Mouse (Mus musculus) embryonic facial prominence, embryonic 15.5 days (tissue): ENCODE results near the gene Pycard. TPM values are rescaled to one million over a fixed set of nuclear protein-coding genes. Genes with fewer than 3 reads are reported as not detected.
"Not testable (repeated sequence)": the region's sequence is repeated elsewhere in the genome, so short reads cannot be mapped to it uniquely, and the experiment has no call there.

ENCODE experiments used
- ATAC-seq: fragments of 200-750 bp; cut with Nextera tagmentation; 2 replicates; pipeline ENCODE4 v1.8.0; 2017; ENCODE audit warnings: low read depth, moderate TSS enrichment; ENCODE audit not compliant: insufficient number of reproducible peaks, low FRiP score, low TSS enrichment
- H3K27ac ChIP-seq: fragments of 300-500 bp; sonication (generic); replicated peaks from 2 replicates; pipeline ENCODE4 v1.5.1; 2015; ENCODE audit warnings: mild to moderate bottlenecking, inconsistent platforms
- H3K27me3 ChIP-seq: fragments of 300-500 bp; sonication (generic); 2 replicates; pipeline ENCODE4 v1.6.1; 2015; ENCODE audit warnings: inconsistent platforms
- H3K36me3 ChIP-seq: fragments of 300-500 bp; sonication (generic); 2 replicates; pipeline ENCODE4 v1.6.1; 2015; ENCODE audit warnings: mild to moderate bottlenecking, inconsistent platforms
- H3K4me1 ChIP-seq: fragments of 300-500 bp; sonication (generic); 2 replicates; pipeline ENCODE4 v1.6.1; 2015; ENCODE audit warnings: inconsistent platforms
- H3K4me2 ChIP-seq: fragments of 300-500 bp; sonication (generic); replicated peaks from 2 replicates; pipeline ENCODE4 v1.6.1; 2015; ENCODE audit warnings: mild to moderate bottlenecking, inconsistent platforms
- H3K4me3 ChIP-seq: fragments of 300-500 bp; sonication (generic); replicated peaks from 2 replicates; pipeline ENCODE4 v1.5.1; 2015; ENCODE audit warnings: mild to moderate bottlenecking, inconsistent platforms
- H3K9ac ChIP-seq: fragments of 300-500 bp; sonication (generic); 2 replicates; pipeline ENCODE4 v1.6.1; 2015; ENCODE audit warnings: inconsistent platforms
- H3K9me3 ChIP-seq: fragments of 300-500 bp; sonication (generic); replicated peaks from 2 replicates; pipeline ENCODE4 v1.6.1; 2016; ENCODE audit warnings: inconsistent platforms
- WGBS: fragments of 180-500 bp; shearing (Covaris S2); methylation state at CpG from one replicate; pipeline ENCODE4 v1.1.7; 2015; 5-methylcytosine and 5-hydroxymethylcytosine counted together
- polyA plus RNA-seq: library from polyadenylated mRNA; unstranded; fragments of >200 nt; fragmentation: Nextera tagmentation; extraction: Ambion mirVana; gene quantifications from 2 replicates; pipeline ENCODE4 v1.2.1, GENCODE M21; 2015

Gene Pycard
- polyA plus RNA-seq, 1 experiment from 2014 or later, result 102 TPM

DNA sequence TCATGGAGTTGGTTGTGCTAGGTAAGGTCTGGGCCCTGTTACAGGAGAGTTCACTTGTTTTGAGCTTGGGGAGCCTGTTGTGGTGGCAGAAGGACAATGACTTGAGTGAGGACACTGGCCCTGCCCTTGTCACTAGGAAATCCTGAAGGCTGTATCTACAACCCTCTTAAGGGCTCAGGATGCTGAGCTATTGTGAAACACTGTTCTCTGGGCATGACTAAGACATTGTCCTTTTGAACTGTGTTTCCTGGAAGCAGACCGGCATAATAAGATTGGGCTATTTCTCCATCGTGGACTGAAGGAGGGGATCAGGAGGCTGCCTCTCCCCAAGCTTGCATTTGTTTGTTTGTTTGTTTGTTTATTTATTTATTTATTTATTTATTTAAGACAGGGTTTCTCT, 25.5 kb upstream of the Pycard start:
- no peaks in the 10 kb centered on the region for H3K36me3 ChIP-seq
- no peak overlapping the region for H3K4me3 ChIP-seq
- no peak overlapping the region for H3K27ac ChIP-seq
- WGBS, result 80% methylated on average over 2 of the region's 2 CpGs
- ATAC-seq, result no peak
- no peak overlapping the region for H3K4me2 ChIP-seq
- H3K9me3 ChIP-seq, result no peaks in the 10 kb centered on the region
- no peaks in the 10 kb centered on the region for H3K27me3 ChIP-seq
- no peak overlapping the region for H3K9ac ChIP-seq
- H3K4me1 ChIP-seq, result no peaks in the 10 kb centered on the region

DNA sequence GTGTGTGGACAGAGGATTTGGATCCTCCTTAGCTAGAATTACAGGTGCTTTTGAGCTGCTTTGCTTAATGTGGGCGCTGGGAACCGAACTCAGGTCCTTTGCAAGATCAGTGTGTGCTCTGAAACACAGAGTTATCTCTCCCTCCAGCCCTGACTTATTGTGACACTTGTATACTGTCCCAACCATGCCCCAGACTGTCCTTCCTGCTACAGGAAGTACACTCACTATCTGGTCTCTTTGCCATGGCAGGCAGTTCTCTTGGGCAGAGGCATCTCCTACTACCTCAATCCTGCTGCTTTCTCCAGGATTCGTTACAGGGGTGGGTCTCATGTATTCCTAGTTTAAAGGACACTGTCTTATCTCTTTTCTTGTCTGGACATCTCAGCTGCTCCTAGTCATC, 24.6 kb upstream of the Pycard start:
- Histone ChIP-seq H3K9me3 (no peaks in the 10 kb centered on the region), H3K4me3 (no peak overlapping the region), H3K27me3 (no peaks in the 10 kb centered on the region), H3K4me2 (no peak overlapping the region), H3K36me3 (no peaks in the 10 kb centered on the region), H3K9ac (no peak overlapping the region), H3K4me1 (no peaks in the 10 kb centered on the region), H3K27ac (no peak overlapping the region)
- ATAC-seq, result no peak
- 86% methylated on average over 3 of the region's 3 CpGs for WGBS

DNA sequence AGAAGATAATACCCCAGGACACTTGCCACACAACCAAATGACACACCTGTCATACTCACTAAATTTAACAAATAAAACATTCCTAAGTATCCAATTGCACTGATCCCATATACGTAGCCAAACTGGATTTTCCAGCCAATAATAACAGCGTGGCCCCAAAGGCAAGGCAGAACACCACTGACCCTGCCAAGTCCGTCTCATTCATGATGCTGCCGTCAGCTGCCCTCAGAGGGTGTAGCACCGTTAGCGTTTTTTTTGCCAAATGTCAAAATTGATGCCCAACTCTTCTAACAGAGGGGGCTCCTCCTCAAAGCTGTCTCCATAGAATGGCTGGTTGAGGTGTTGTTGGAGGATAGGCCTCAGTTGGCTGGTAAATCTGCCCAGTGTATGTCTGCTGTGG, 23.0 kb upstream of the Pycard start:
- Histone ChIP-seq H3K4me2 (no peak overlapping the region), H3K27ac (no peak overlapping the region), H3K9me3 (no peaks in the 10 kb centered on the region), H3K4me1 (no peaks in the 10 kb centered on the region), H3K27me3 (no peaks in the 10 kb centered on the region), H3K36me3 (no peaks in the 10 kb centered on the region), H3K9ac (no peak overlapping the region), H3K4me3 (no peak overlapping the region)
- 61% methylated on average over 6 of the region's 6 CpGs for WGBS
- no peak for ATAC-seq

DNA sequence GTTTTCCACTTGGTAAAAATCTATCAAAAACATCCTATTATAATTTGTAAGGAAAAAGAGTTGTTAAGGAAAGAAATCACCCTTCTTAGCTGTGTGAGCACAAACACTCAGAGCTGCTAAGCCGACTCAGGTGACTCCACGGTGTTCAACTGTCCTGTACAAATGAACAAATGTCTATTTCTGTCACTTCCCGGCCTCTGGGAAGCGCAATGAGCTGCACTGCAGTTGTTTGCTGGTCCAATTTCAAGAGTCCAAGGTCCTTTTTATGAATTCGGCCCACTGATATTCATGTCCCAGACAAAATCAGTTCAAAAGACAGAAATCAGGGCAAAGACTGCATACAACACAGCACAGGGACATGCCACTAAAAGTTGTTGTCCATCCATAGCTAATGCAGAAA, 22.5 kb upstream of the Pycard start:
- not testable (repeated sequence) for H3K27me3 ChIP-seq, H3K9ac ChIP-seq, H3K4me3 ChIP-seq, ATAC-seq, H3K9me3 ChIP-seq, H3K27ac ChIP-seq, H3K4me2 ChIP-seq, H3K4me1 ChIP-seq, H3K36me3 ChIP-seq
- WGBS, result 66% methylated on average over 5 of the region's 5 CpGs

DNA sequence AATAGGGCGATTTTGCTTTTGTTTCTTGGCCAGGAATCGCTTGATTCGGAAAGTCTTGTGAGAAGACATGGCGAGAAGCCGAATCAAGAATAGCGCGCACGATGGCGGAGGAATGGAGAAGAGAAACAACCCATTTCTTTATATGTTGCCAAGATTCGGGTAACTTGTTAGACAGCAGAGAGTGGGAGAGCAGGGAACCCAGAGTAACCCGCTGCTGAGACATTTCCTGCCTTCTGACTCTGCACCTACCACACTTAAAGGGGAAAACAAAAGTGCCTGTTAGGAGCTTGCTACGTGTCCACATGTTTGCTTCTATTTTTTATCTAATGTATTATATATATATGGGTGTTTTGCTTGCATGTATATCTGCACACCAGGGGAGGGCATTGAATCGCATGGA, 19.4 kb upstream of the Pycard start:
- ATAC-seq, result no peak
- Histone ChIP-seq H3K4me1 (no peaks in the 10 kb centered on the region), H3K36me3 (no peaks in the 10 kb centered on the region), H3K4me3 (no peak overlapping the region), H3K4me2 (no peak overlapping the region), H3K9me3 (no peaks in the 10 kb centered on the region), H3K27ac (no peak overlapping the region), H3K9ac (no peak overlapping the region), H3K27me3 (no peaks in the 10 kb centered on the region)
- 90% methylated on average over 13 of the region's 13 CpGs for WGBS

DNA sequence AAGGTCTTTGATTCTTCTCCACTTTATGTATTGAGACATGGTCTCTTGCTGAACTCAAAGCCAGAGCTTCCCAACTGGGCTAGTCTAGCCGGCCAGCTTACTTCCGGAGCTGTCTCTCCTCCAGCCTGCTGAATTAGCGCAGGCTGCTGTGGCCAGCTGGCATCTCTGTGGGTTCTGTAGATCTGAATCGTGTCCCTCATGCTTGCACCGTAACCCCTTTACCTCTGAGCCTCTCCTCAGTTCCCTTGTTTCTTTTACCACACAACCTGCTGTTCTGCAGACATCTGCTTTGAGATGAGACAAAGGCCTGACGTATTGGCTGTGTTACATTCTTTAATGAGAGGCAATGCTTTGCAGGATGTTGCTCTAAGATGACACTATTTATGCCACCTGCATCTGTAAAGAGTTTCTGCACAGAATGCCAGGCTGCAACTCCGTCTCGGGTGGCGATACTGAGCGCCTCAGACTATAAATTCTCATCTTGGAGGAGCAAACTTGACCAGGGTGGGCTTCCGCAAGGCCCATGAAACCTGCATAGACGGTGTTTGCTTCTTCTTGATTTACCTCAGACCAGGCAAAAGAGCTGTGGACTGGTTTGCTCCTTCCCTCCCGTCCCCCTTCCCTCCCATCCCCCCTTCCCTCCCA, 18.6 kb upstream of the Pycard start:
- Histone ChIP-seq H3K4me1 (no peaks in the 10 kb centered on the region), H3K36me3 (no peaks in the 10 kb centered on the region), H3K9ac (no peak overlapping the region), H3K27ac (no peak overlapping the region), H3K27me3 (no peaks in the 10 kb centered on the region), H3K9me3 (no peaks in the 10 kb centered on the region), H3K4me2 (no peak overlapping the region), H3K4me3 (no peak overlapping the region)
- no peak for ATAC-seq
- 71% methylated on average over 13 of the region's 13 CpGs for whole genome bisulfite sequencing

DNA sequence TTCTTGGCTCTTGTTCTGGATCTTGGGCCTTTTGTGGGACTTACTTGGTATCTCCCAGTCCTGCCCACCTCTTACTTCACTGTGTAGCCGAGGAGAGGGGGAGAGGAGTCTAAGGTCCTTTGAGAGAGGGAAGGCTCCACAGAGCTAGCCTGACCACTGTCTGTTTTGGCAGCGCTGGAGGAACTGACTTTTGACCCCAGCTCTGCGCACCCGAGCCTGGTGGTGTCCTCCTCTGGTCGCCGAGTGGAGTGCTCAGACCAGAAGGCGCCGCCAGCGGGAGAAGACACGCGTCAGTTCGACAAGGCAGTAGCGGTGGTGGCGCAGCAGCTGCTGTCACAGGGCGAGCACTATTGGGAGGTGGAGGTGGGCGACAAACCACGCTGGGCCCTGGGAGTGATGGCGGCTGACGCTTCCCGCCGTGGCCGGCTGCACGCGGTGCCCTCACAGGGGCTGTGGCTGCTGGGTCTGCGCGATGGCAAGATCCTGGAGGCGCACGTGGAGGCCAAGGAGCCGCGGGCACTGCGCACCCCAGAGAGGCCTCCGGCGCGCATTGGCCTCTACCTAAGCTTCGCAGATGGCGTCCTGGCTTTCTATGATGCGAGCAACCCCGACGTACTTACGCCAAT, 16.2 kb upstream of the Pycard start:
- Histone ChIP-seq H3K27ac (no peak overlapping the region), H3K36me3 (no peaks in the 10 kb centered on the region), H3K27me3 (no peaks in the 10 kb centered on the region), H3K4me1 (peaks cover 2% of the 10 kb centered on the region), H3K9ac (no peak overlapping the region), H3K9me3 (no peaks in the 10 kb centered on the region), H3K4me3 (no peak overlapping the region), H3K4me2 (no peak overlapping the region)
- WGBS, result 52% methylated on average over 40 of the region's 40 CpGs
- no peak for ATAC-seq

DNA sequence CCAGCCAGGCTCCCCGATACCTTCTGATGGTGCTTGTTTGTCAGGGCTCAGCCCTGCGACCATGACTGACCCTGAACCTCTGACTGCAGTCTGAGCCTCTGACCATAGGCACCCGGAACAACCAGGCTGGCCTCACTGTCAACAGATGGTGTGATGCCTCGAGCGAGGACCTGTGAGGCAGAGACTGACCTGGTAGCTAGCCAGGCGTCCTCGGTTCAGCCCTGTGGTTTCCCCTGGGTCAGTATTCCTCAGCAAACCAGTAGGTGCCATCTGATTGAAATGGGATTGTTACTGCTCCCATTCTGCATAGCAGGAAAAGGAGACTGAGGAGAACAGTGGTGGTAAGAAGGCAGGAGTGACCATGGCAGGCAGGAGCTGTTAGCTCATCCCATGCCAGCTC, 12.5 kb upstream of the Pycard start:
- Histone ChIP-seq H3K27ac (0 out of 2 replicates have a peak overlapping the region, but pooled peaks have one; percentile 82), H3K4me3 (no peak overlapping the region), H3K27me3 (no peaks in the 10 kb centered on the region), H3K36me3 (no peaks in the 10 kb centered on the region), H3K4me1 (peaks cover 11% of the 10 kb centered on the region), H3K9me3 (no peaks in the 10 kb centered on the region), H3K4me2 (no peak overlapping the region), H3K9ac (no peak overlapping the region)
- no peak for ATAC-seq
- 74% methylated on average over 7 of the region's 7 CpGs for WGBS

DNA sequence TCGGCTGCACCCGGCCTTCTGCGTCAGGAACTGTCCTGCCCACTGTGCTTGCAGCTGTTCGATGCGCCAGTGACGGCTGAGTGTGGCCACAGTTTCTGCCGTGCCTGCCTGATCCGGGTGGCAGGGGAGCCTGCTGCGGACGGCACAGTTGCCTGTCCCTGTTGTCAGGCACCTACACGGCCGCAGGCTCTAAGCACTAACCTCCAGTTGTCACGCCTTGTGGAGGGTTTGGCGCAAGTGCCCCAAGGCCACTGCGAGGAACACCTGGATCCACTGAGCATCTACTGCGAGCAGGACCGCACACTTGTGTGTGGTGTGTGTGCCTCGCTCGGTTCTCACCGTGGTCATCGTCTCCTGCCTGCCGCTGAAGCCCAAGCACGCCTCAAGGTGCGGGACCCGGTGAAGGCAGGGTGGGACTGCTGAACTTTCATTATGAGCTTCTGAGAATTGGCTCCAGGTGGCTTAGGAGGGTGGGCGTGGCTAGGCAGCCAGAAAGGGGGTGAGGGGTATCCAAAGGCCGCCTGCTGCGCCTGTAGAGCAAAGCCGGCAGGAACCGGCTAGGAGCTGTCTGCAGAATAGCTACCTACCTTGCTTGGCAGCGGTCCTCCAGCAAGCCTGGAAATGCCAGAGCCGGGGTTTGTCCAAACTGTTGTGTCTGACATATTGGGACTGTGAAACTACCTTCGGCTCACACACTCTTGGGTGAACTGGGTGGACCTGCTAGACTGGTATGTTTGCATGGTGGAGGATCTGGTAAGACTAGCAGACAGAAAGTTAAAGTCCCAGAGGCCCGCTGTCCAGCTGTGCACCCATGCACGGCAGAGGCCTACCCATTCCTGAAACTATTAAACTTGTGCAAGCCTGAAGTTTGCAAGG, 11.1 kb upstream of the Pycard start:
- no peaks in the 10 kb centered on the region for H3K36me3 ChIP-seq
- peak overlapping the region; percentile 34 for H3K4me3 ChIP-seq
- no peaks in the 10 kb centered on the region for H3K9me3 ChIP-seq
- 13% methylated on average over 35 of the region's 35 CpGs for WGBS
- no peak overlapping the region; the same call in 1 of the 2 replicates for H3K9ac ChIP-seq
- H3K27ac ChIP-seq, result peak overlapping the region; percentile 82
- H3K4me1 ChIP-seq, result peaks cover 11% of the 10 kb centered on the region
- ATAC-seq, result peak; percentile 72; the same call in 1 of the 2 replicates
- H3K4me2 ChIP-seq, result peak overlapping the region; percentile 46
- no peaks in the 10 kb centered on the region for H3K27me3 ChIP-seq

DNA sequence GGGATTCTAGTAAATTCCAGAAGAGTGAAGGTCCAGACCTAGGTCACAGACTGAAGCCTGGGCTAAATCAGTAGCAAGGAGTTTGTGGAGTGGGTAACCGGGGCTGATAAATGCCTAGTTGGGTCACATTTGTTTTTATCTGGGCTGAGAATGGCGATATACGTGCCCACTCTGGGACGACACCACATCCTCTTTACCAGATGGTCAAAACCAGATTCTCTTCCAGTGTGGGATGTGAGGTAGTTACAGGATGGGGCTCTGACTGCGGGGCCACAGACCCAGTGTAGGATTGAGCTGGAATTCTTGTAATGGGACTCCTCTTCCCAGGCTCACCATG, 10.5 kb upstream of the Pycard start:
- Histone ChIP-seq H3K36me3 (no peaks in the 10 kb centered on the region), H3K4me2 (peak overlapping the region; percentile 46)
- WGBS, result 54% methylated on average over 5 of the region's 5 CpGs

DNA sequence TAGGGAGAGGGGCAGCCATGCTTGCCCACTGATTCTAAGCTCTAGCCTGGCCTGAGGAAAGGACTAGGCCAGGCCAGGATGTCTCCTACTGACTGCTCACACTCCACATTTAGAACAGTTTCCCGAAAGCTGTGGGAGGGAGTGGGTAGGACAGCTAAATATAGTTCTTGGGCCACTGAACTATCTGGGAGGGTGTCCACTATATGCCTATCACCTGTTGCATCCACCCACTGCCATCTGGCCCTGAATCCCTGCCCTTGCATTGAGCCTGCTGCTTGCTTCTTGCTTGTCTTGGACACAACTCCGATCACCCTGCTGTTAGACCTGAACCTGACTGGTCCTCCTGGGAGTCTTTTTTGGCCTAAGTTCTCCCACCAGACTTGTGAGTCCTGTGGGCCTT, 10.0 kb upstream of the Pycard start, which contains the start of gene Trim72:
Gene Trim72 (plus strand): TSS at position 262 of the 400 bp plus-strand sequence.
- Histone ChIP-seq H3K9me3 (no peaks in the 10 kb centered on the region), H3K4me1 (peaks cover 11% of the 10 kb centered on the region), H3K9ac (no peak within 1 kb of the TSS; the same call in 1 of the 2 replicates), H3K27ac (peak within 1 kb of the TSS; percentile 82), H3K27me3 (no peaks in the 10 kb centered on the region), H3K36me3 (no peaks in the 10 kb centered on the region), H3K4me2 (peak within 1 kb of the TSS; percentile 46), H3K4me3 (peak within 1 kb of the TSS; percentile 34)
- WGBS, result 76% methylated on average over 2 of the region's 2 CpGs
- ATAC-seq, result no peak

More for the DNA sequence above, 10.5 kb upstream of the Pycard start:
- ATAC-seq, result 0 out of 2 replicates have a peak, but pooled peaks have one; percentile 32
- peak overlapping the region; percentile 34 for H3K4me3 ChIP-seq
- peak overlapping the region; percentile 82 for H3K27ac ChIP-seq
- no peaks in the 10 kb centered on the region for H3K27me3 ChIP-seq
- H3K9ac ChIP-seq, result no peak overlapping the region
- H3K9me3 ChIP-seq, result no peaks in the 10 kb centered on the region
- H3K4me1 ChIP-seq, result peaks cover 11% of the 10 kb centered on the region
